Mouse (Mus musculus): ENCODE results near the gene Lef1. TPM values are rescaled to one million over a fixed set of nuclear protein-coding genes. Genes with fewer than 3 reads are reported as not detected.

Lef1 gene
- total and polyA plus RNA-seq, 3 experiments, result 0.18 to 0.54 TPM; not detected in 1

GRCm38 (mm10) chr3:131117883-131118282 lies 7.6 kb downstream of the Lef1 start:
- H3K36me3 ChIP-seq (ENCODE audit: control insufficient read depth in 1 of 2, insufficient read depth in 2 of 2, low read length in 2 of 2), result no peaks in the 10 kb centered on the region
- TF ChIP-seq BHLHE40 (IDR thresholded peaks at IDR 0.05; ENCODE audit: borderline replicate concordance, low read depth, low read length), result no peak
- no peak for TF ChIP-seq CHD1 (IDR thresholded peaks at IDR 0.05; ENCODE audit: low read depth, low read length)
- no peak for TF ChIP-seq USF2 (IDR thresholded peaks at IDR 0.05; ENCODE audit: borderline replicate concordance in 1 of 2, insufficient read depth in 1 of 2, low read depth in 1 of 2, low read length in 2 of 2)
- no peak for TF ChIP-seq HCFC1 (IDR thresholded peaks at IDR 0.05; ENCODE audit: low read depth, low read length)
- no peak for TF ChIP-seq ZC3H11A (IDR thresholded peaks at IDR 0.05; ENCODE audit: low read depth, low read length)
- TF ChIP-seq MYC (IDR thresholded peaks at IDR 0.05; ENCODE audit: low read depth, low read length), result no peak
- TF ChIP-seq CTCF (IDR thresholded peaks at IDR 0.05 in 2 of 3, conservative IDR thresholded peaks at IDR 0.05 in 1 of 3; ENCODE audit: control insufficient read depth in 1 of 3, insufficient read depth in 1 of 3, low read depth in 2 of 3, low read length in 3 of 3, poor library complexity in 1 of 3, severe bottlenecking in 1 of 3), result no peak
- TF ChIP-seq ZMIZ1 (IDR thresholded peaks at IDR 0.05; ENCODE audit: low read depth, low read length), result no peak
- TF ChIP-seq CHD2 (IDR thresholded peaks at IDR 0.05; ENCODE audit: low read length), result no peak
- TF ChIP-seq POLR2AphosphoS5 (IDR thresholded peaks at IDR 0.05; ENCODE audit: borderline replicate concordance, low read depth, low read length), result no peak
- TF ChIP-seq MEF2A (IDR thresholded peaks at IDR 0.05; ENCODE audit: extremely low read depth, insufficient replicate concordance, low read depth, low read length, poor library complexity, severe bottlenecking), result no peak
- no peak for TF ChIP-seq ZNF384 (IDR thresholded peaks at IDR 0.05; ENCODE audit: low read depth, low read length)
- H3K4me3 ChIP-seq (ENCODE audit: control insufficient read depth in 1 of 2, insufficient read depth in 1 of 2, low read depth in 2 of 2, low read length in 2 of 2), result no peak overlapping the region
- H3K27me3 ChIP-seq (ENCODE audit: control insufficient read depth in 1 of 2, insufficient read depth in 2 of 2, low read length in 2 of 2), result no peaks in the 10 kb centered on the region
- no peaks in the 10 kb centered on the region for H3K79me2 ChIP-seq (ENCODE audit: control insufficient read depth, insufficient read depth, low read length, poor library complexity)
- H3K4me1 ChIP-seq (ENCODE audit: control insufficient read depth in 1 of 2, insufficient read depth in 2 of 2, low read length in 2 of 2), result no peaks in the 10 kb centered on the region
- H3K9ac ChIP-seq (ENCODE audit: control insufficient read depth, low read depth, low read length, poor library complexity, severe bottlenecking), result no peak overlapping the region
- no peak for DNase-seq (ENCODE audit: low read depth, low spot score)
- no peak overlapping the region for H3K27ac ChIP-seq (ENCODE audit: control insufficient read depth, low read depth, low read length)
- no peaks in the 10 kb centered on the region for H3K9me3 ChIP-seq (replicated peaks; ENCODE audit: insufficient read depth, low read length)

- no peaks in the 10 kb centered on the region for H3K9me3 ChIP-seq (replicated peaks; ENCODE audit: insufficient read depth, low read length)
- H3K4me1 ChIP-seq (ENCODE audit: control insufficient read depth in 1 of 2, insufficient read depth in 2 of 2, low read length in 2 of 2), result no peaks in the 10 kb centered on the region
- no peak overlapping the region for H3K4me3 ChIP-seq (ENCODE audit: control insufficient read depth in 1 of 2, insufficient read depth in 1 of 2, low read depth in 2 of 2, low read length in 2 of 2)
- TF ChIP-seq GABPA (IDR thresholded peaks at IDR 0.05; ENCODE audit: low read depth, low read length) (no peak), MXI1 (IDR thresholded peaks at IDR 0.05; ENCODE audit: low read depth, low read length) (no peak), USF1 (IDR thresholded peaks at IDR 0.05; ENCODE audit: low read depth, low read length) (no peak), MAZ (IDR thresholded peaks at IDR 0.05; ENCODE audit: low read depth, low read length) (no peak), ZMIZ1 (IDR thresholded peaks at IDR 0.05; ENCODE audit: low read depth, low read length) (no peak), ETS1 (IDR thresholded peaks at IDR 0.05; ENCODE audit: low read depth, low read length) (no peak), MAFK (IDR thresholded peaks at IDR 0.05; ENCODE audit: borderline replicate concordance, low read depth, low read length) (no peak), KAT2A (conservative IDR thresholded peaks at IDR 0.05; ENCODE audit: low read depth, low read length) (no peak), SIN3A (IDR thresholded peaks at IDR 0.05; ENCODE audit: low read length) (no peak), POLR2A (IDR thresholded peaks at IDR 0.05; ENCODE audit: control insufficient read depth in 1 of 2, insufficient read depth in 1 of 2, low read depth in 1 of 2, low read length in 2 of 2, poor library complexity in 1 of 2) (no peak), E2F4 (IDR thresholded peaks at IDR 0.05; ENCODE audit: borderline replicate concordance, low read depth, low read length) (no peak), TAL1 (IDR thresholded peaks at IDR 0.05; ENCODE audit: low read length) (no peak), BHLHE40 (IDR thresholded peaks at IDR 0.05; ENCODE audit: borderline replicate concordance, low read depth, low read length) (no peak), CHD1 (IDR thresholded peaks at IDR 0.05; ENCODE audit: low read depth, low read length) (no peak), CTCF (IDR thresholded peaks at IDR 0.05 in 2 of 3, conservative IDR thresholded peaks at IDR 0.05 in 1 of 3; ENCODE audit: control insufficient read depth in 1 of 3, insufficient read depth in 1 of 3, low read depth in 2 of 3, low read length in 3 of 3, poor library complexity in 1 of 3, severe bottlenecking in 1 of 3) (no peak), MYC (IDR thresholded peaks at IDR 0.05; ENCODE audit: low read depth, low read length) (no peak), NELFE (IDR thresholded peaks at IDR 0.05; ENCODE audit: low read depth, low read length) (no peak), NRF1 (IDR thresholded peaks at IDR 0.05; ENCODE audit: insufficient read depth, low read depth, low read length, poor library complexity, severe bottlenecking) (no peak)
- H3K79me2 ChIP-seq (ENCODE audit: control insufficient read depth, insufficient read depth, low read length, poor library complexity), result no peaks in the 10 kb centered on the region
- H3K9ac ChIP-seq (ENCODE audit: control insufficient read depth, low read depth, low read length, poor library complexity, severe bottlenecking), result no peak overlapping the region
- H3K36me3 ChIP-seq (ENCODE audit: control insufficient read depth in 1 of 2, insufficient read depth in 2 of 2, low read length in 2 of 2), result no peaks in the 10 kb centered on the region
- no peak for DNase-seq (ENCODE audit: low read depth, low spot score)
- H3K27me3 ChIP-seq (ENCODE audit: control insufficient read depth in 1 of 2, insufficient read depth in 2 of 2, low read length in 2 of 2), result no peaks in the 10 kb centered on the region
- no peak overlapping the region for H3K27ac ChIP-seq (ENCODE audit: control insufficient read depth, low read depth, low read length)
Observed at GRCm38 (mm10) chr3:131119435-131119834, 9.2 kb downstream of the Lef1 start.

Data from MEL (cell line).